Mouse (Mus musculus) neural tube, embryonic 10.5 days (tissue): ENCODE data around the gene Slc25a20.

Source experiments
- DNase-seq: peaks from one replicate; pipeline ENCODE4 v3.0.0-alpha.2; 2017; ENCODE audit warnings: low spot score; ENCODE audit errors: extremely low spot score

The Slc25a20 gene

DNA sequence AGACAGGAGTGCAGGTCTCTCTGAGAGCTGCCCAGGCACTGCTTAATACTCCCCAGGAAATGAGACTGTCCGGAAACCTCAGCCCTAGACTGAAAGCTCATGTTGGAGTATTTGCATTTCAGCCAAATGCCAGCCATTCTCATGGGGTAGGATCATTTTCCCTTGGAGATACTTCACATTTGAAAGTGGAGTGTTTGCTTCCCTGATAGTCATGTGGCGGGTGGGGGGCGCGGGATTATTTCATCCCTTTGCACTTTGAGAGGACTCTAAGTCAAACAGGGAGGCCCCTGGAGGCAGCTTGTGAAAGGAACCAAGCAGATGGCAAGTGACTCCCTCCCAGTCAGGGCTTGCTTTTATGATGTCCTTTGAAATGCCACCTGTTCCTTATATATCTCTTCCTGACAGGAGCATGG, 24.6 kb downstream of the Slc25a20 start:
- DNase-seq = peak; percentile 46

- no peak for DNase-seq
These were observed 25.3 kb downstream of the Slc25a20 start for GRCm38 (mm10) chr9:108687181-108687580.

DNA sequence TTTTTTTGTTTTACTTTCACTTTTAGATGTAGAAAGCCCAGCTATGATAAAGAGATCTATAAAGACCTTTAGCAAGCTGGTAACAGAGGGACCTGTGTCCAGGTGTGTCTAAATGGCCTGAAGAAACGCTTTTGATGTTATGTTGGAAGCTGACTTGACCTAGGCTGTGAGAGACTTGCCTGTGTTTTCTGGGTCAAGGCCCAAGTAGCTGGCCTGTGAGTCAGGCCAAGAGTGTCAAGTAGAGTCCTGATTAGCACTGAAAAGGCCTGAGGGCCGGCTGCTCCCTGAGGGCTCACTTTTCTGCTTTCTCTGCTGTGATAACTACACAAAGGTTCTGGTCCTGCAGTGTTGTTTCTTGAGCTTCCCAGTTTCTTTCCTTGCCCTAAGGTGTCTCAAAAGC, 25.8 kb downstream of the Slc25a20 start:
- DNase-seq = no peak

GRCm38 (mm10) chr9:108688451-108688850, 26.6 kb downstream of the Slc25a20 start:
- no peak for DNase-seq

- peak; percentile 56 for DNase-seq
These were observed 27.2 kb downstream of the Slc25a20 start, which contains the start of gene Prkar2a for GRCm38 (mm10) chr9:108689106-108689505. TSS of gene Prkar2a (plus strand) at chr9:108689314.

DNA sequence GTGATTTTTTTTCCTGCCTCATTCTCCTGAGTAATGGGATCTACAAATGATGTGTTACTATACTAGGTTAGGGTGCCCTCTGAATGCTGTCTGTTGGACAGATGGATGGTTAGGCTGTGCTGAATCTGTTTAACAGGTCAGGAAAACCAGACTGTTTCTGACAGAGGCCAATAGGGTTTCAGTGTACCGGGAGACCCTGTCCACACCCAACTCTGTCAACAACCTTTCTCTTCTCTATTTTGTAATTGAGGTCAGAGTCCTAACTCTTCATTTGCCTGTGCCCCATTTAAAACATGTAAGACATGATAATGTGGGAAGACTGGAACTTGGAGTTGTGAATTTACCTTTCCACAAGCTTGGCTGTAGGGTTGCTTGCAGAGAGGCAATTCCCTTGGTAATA, 28.1 kb downstream of the Slc25a20 start:
- no peak for DNase-seq

GRCm38 (mm10) chr9:108690914-108691313, 29.0 kb downstream of the Slc25a20 start:
- no peak for DNase-seq

GRCm38 (mm10) chr9:108691371-108691770, 29.5 kb downstream of the Slc25a20 start:
- DNase-seq = no peak

GRCm38 (mm10) chr9:108691846-108692225, 29.9 kb downstream of the Slc25a20 start:
- DNase-seq = peak; percentile 87

DNA sequence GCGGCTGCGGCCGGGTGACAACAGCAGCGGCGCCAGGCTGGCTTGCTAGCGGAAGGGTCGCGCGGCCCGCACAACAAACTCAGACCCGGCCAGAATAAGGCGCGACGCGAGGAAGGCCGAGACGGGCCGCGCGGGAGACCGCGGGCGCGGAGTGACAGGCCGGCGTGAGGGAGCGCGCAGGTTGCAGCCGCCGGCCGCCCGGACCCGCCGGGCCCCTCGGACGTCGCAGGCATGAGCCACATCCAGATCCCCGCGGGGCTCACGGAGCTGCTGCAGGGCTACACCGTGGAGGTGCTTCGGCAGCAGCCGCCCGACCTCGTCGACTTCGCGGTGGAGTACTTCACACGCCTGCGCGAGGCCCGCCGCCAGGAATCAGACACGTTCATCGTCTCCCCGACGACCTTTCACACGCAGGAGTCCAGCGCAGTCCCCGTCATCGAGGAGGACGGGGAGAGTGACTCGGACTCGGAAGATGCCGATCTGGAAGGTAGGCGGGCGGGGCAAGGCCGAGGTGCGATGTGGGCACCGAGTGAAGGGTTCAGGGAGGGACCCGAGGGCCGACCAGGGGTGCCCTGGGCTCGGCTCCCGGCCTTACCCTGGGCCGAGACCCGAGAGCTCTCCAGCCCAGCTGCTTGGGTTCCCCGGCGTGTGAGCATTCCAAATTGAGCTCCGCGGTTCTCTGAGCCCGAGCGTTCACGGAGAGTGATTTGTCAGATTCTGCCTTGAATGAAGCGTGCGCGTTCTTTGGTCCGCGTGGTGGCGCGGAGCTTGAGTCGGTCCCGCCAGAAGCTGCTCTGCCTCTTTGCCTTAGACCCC, 30.5 kb downstream of the Slc25a20 start:
- peak; percentile 74 for DNase-seq

DNA sequence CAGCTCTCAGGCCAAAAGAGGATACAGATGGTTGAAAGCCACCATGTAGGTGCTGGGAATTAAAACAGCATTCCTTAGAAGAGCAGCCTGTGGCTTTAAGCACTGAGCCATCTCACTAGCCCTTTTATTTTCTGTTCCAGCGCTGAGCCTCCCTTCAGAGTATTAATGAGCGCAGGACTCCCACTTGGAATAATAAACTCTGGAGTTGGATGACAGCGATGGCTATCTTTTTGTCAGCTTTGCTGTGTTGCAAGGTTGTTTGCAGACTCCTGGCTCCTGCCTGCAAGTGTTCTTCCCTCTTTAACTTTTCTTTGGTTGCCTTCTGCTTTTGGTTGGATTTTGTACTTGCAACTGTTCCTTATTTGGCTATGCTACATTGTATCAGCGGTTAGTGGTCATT, 32.1 kb downstream of the Slc25a20 start:
- DNase-seq = no peak

- DNase-seq = no peak
These were observed 32.6 kb downstream of the Slc25a20 start for GRCm38 (mm10) chr9:108694533-108694932.

DNA sequence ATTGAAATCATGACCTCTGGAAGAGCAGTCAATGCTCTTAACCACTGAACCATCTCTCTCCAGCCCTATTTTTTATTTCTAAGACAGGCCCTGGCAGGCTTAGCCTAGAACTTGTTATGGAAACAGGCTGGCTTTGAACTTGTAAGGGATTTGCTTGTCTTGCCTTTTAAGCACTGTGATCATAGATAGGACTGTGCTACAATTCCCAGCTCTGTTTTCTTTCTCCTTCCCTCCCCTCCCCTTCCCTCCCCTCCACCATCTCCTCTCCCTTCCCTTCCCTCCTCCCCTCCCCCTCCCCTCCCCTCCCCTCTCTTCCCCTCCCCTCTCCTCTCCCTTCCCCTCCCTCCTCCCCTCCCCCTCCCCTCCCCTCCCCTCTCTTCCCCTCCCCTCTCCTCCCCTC, 40.6 kb downstream of the Slc25a20 start:
- DNase-seq = no peak

DNA sequence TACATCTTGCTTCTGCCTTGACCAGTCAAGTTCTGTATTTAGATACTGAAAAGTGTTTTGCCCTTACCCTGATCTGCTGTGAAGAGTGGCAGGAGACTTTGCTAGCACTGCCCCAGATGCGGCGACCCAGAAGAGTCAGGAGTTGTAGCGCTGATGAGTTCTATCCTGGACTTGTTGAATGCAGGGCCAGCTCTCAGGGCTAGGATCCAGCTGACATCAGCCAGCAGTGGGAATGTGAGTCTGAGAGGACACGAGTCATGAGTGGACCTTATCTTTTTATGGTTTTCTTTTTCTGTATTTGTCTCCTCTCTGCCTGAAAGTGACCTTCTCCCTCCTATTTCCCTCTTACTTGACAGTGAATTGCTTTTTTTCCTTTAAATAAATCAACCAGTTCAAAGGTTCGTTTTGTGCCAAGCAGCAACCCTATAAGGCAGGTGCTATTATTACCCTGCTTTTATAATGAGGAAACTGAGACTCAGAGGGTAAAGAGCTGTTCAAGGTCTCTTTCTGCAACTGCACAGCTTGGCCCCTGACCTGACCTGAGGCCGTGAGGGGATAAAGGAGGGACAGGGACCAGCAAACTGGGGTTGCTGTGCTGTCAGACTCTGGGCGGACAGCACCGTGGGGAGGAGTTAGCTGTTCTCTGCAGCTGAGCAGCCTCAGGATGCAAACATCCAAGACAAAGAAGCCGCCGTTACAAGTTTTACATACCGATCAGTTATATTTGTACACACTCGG, 41.7 kb downstream of the Slc25a20 start:
- DNase-seq = no peak

- DNase-seq = no peak
These were observed 42.7 kb downstream of the Slc25a20 start for GRCm38 (mm10) chr9:108704591-108704990.

- DNase-seq = no peak
These were observed 45.3 kb downstream of the Slc25a20 start for GRCm38 (mm10) chr9:108707212-108707611.

DNA sequence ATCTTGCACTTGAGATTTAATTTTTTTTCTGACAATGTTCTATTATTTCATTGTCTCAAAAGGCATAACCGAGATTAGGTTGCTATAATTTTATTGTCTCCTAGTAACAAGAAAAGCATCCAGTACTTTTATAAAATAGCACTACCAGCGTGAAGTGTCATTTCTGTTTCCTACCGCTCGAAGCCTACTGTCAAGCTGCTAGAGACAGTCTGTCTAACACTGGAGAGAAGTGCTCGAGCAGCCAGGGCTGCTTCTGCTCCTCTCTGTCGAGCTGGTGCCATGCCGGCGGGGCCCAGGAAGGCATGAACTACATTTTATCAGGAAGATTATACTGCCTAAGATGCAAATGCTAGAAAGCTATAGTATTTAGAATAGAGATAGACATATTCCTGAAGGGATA, 46.9 kb downstream of the Slc25a20 start:
- DNase-seq = no peak

GRCm38 (mm10) chr9:108710767-108711166, 48.9 kb downstream of the Slc25a20 start:
- no peak for DNase-seq

DNA sequence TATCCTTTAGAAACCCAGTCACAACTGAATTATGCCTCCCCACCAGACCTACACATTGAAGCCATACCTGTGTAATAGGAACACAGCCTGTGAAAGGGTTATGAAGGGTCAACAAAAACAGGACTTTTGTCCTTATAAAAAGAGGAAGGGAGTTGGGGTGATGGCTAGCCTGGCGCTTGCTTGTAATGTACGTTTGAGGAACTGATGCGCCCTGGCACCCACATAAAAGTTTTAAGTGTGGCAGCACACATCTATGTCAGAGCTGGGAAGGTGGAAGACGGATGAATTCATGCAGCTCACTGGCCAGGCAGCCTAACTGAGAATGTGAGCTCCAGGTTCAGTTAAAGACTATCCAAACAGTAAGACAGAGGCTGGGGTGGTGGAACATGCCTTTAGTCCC, 54.3 kb downstream of the Slc25a20 start:
- DNase-seq = no peak

DNA sequence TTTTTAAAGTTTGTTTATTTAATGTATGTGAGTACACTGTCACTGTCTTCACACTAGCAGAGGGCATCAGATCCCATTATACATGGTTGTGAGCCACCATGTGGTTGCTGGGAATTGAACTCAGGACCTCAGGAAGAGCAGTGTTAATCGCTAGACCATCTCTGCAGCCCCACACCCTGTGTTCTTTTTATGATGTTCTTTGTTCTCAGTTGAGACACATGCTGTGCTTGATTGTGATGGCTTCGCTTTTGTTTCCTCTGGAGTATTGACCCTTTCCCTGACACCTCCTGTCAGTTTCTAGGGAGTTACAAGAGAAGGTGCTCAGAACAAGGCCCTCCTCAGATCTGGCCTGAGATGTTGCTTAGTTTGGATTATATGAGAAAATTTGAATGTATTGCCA, 61.9 kb downstream of the Slc25a20 start:
- no peak for DNase-seq

GRCm38 (mm10) chr9:108726116-108726515, 64.2 kb downstream of the Slc25a20 start:
- DNase-seq = no peak

DNA sequence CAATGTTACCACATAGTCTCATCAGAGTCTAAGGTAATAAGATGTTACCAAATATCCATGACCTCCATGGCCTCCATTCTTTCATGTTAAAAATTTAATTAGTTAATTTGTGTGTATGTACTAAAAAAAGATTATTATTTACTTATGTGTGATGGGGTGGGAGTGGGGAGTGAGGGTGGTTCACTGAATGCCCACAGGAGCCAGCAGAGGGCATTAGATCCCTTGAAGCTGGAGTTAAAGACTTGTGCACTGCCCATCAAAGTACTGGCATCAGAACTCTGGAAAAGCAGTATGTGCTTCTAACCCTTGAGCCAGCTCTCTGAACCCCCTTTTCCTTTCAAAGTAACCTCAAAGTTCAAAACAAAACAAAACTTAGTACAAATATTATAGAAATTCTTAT, 67.2 kb downstream of the Slc25a20 start:
- no peak for DNase-seq

DNA sequence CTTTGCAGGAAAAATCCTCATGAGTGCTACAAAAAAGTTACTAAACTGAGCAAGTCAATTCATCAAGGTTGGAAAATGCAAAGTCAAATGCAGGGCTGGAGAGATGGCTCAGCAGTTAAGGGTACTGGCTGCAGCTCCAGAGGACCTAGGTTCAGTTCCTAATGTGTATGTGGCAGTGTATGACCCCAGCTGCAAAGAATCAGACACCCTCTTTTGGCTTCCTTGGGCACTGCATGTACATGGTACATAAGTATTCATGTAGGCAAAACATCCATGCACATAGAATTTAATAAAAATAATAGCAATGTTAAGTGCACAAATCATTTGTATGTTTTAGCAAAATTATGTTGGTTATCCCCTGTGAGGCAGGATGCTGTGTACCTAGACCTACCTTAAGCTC, 70.6 kb downstream of the Slc25a20 start:
- no peak for DNase-seq
